Comparison of ENCODE assay signal across 20 mouse cellular contexts in genomic region chr8:45737266-45737665, GRCm38 (mm10).
DNase-seq lines count a peak whose midpoint lies in the region; ATAC-seq and TF ChIP-seq lines count a peak whose summit lies in the region.
"Had no signal": no experiment of that assay in that cellular context is flagged by ENCODE, and none has a peak within 500 bp of the region (broad histone marks: within the 10 kb centered on the region; RNA-seq: fewer than 3 reads in every experiment).

No protein-coding gene starts in this region.

- TF ChIP-seq CTCF in heart, adult 2 months (IDR thresholded peaks at IDR 0.05) = no peak

- H3K4me1 ChIP-seq in heart, adult 2 months (ENCODE audit: control insufficient read depth, insufficient read depth, low read length) = peaks cover 3% of the 10 kb centered on the region
- H3K4me1 ChIP-seq in heart, embryonic 12.5 days (replicated peaks) = peaks cover 30% of the 10 kb centered on the region
- peaks cover 32% of the 10 kb centered on the region for H3K4me1 ChIP-seq in heart, embryonic 16.5 days (ENCODE audit: control insufficient read depth, insufficient read depth, low read length)
- peaks cover 3% of the 10 kb centered on the region; the same call in 1 of the 2 replicates for H3K4me1 ChIP-seq in midbrain, embryonic 11.5 days (ENCODE audit: control insufficient read depth, insufficient read depth, low read length)
- H3K4me1 ChIP-seq: embryonic facial prominence, embryonic 13.5 days; hindbrain, embryonic 13.5 days had no signal

- ATAC-seq in heart, embryonic 12.5 days (ENCODE audit: insufficient number of reproducible peaks, low FRiP score) = no peak
- peak; percentile 49; the same call in 1 of the 2 replicates for ATAC-seq in heart, embryonic 16.5 days (replicated peaks; ENCODE audit: extremely low read depth, insufficient read depth, low FRiP score)
- ATAC-seq in midbrain, embryonic 11.5 days (ENCODE audit: low FRiP score) = no peak
- ATAC-seq: activated CD4-positive, CD25-positive, alpha-beta regulatory T cell, adult 4 months; forebrain, embryonic 13.5 days; forebrain, postnatal 0 days; hindbrain, postnatal 0 days had no signal

- no peak overlapping the region for H3K9ac ChIP-seq in heart, adult 2 months (ENCODE audit: low read depth, low read length)
- no peak overlapping the region for H3K9ac ChIP-seq in heart, embryonic 12.5 days
- no peak overlapping the region for H3K9ac ChIP-seq in heart, embryonic 16.5 days (ENCODE audit: low read length)
- no peak overlapping the region for H3K9ac ChIP-seq in midbrain, embryonic 11.5 days (ENCODE audit: low read length)
- H3K9ac ChIP-seq: embryonic facial prominence, embryonic 13.5 days; forebrain, embryonic 13.5 days; forebrain, postnatal 0 days; hindbrain, embryonic 13.5 days had no signal

- no peaks in the 10 kb centered on the region for H3K9me3 ChIP-seq in heart, embryonic 12.5 days (replicated peaks)
- no peaks in the 10 kb centered on the region for H3K9me3 ChIP-seq in heart, embryonic 16.5 days (replicated peaks; ENCODE audit: control insufficient read depth, low read length)
- H3K9me3 ChIP-seq in midbrain, embryonic 11.5 days (ENCODE audit: control insufficient read depth, low read length) = no peaks in the 10 kb centered on the region
- H3K9me3 ChIP-seq: embryonic facial prominence, embryonic 13.5 days; forebrain, embryonic 13.5 days; G1E; hindbrain, embryonic 13.5 days had no signal

- 0 out of 2 replicates have a peak, but pooled peaks cover 1% of the 10 kb centered on the region for H3K79me2 ChIP-seq in heart, adult 2 months (replicated peaks; ENCODE audit: control insufficient read depth, insufficient read depth, low read length)

- peaks cover 23% of the 10 kb centered on the region for H3K36me3 ChIP-seq in heart, adult 2 months (ENCODE audit: control insufficient read depth, insufficient read depth, low read length)
- H3K36me3 ChIP-seq in heart, embryonic 12.5 days = peaks cover 16% of the 10 kb centered on the region
- H3K36me3 ChIP-seq in heart, embryonic 16.5 days (ENCODE audit: control insufficient read depth, insufficient read depth) = peaks cover 4% of the 10 kb centered on the region
- no peaks in the 10 kb centered on the region for H3K36me3 ChIP-seq in midbrain, embryonic 11.5 days (ENCODE audit: control insufficient read depth, insufficient read depth, low read length)
- H3K36me3 ChIP-seq: embryonic facial prominence, embryonic 13.5 days; G1E had no signal

- no peak for TF ChIP-seq EP300 in heart, adult 2 months (IDR thresholded peaks at IDR 0.05; ENCODE audit: insufficient read depth, low read depth, low read length)

- DNase-seq in heart, adult 2 months = peak in 1 of 2 experiments; percentile 28
- DNase-seq in ES-CJ7 (ENCODE audit: low read depth, low spot score) = peak; percentile 42
- peak; percentile 3 for DNase-seq in R1 (ENCODE audit: low read depth, low spot score)
- no peak for DNase-seq in embryo, embryonic 10.5 days (ENCODE audit: low spot score)
- no peak for DNase-seq in midbrain, embryonic 11.5 days (ENCODE audit: low spot score, missing footprints)
- DNase-seq in gastrocnemius, postnatal 4 days (ENCODE audit: low spot score in 2 of 2) = no peak
- DNase-seq: adrenal gland, postnatal 14 days; cerebellum, adult 11-12 months; cerebellum, adult 9-10 months; forebrain, postnatal 0 days; gastrocnemius, postnatal 14 days; kidney, adult 11 months had no signal

- intact Hi-C loops in heart, adult 2 months (cut with DNase I) = no loop called here

- TF ChIP-seq POLR2A in heart, adult 2 months (IDR thresholded peaks at IDR 0.05; ENCODE audit: insufficient read depth, low read depth, low read length) = no peak

- H3K27ac ChIP-seq in heart, adult 2 months = peak overlapping the region; percentile 13
- no peak overlapping the region for H3K27ac ChIP-seq in heart, embryonic 12.5 days (ENCODE audit: poor library complexity, severe bottlenecking)
- peak overlapping the region; percentile 26 for H3K27ac ChIP-seq in heart, embryonic 16.5 days (ENCODE audit: low read length)
- no peak overlapping the region for H3K27ac ChIP-seq in midbrain, embryonic 11.5 days (ENCODE audit: low read depth, low read length)
- H3K27ac ChIP-seq: embryonic facial prominence, embryonic 13.5 days; forebrain, embryonic 13.5 days; hindbrain, embryonic 13.5 days; hindbrain, postnatal 0 days had no signal

- H3K4me3 ChIP-seq in heart, adult 2 months = no peak overlapping the region
- no peak overlapping the region for H3K4me3 ChIP-seq in heart, embryonic 12.5 days
- no peak overlapping the region for H3K4me3 ChIP-seq in heart, embryonic 16.5 days (ENCODE audit: low read length)
- H3K4me3 ChIP-seq in midbrain, embryonic 11.5 days (ENCODE audit: low read depth, low read length) = no peak overlapping the region
- H3K4me3 ChIP-seq: embryonic facial prominence, embryonic 13.5 days; forebrain, embryonic 13.5 days; hindbrain, embryonic 13.5 days had no signal

- H3K27me3 ChIP-seq in heart, adult 2 months (ENCODE audit: control insufficient read depth, insufficient read depth, low read length) = no peaks in the 10 kb centered on the region
- H3K27me3 ChIP-seq in heart, embryonic 12.5 days (replicated peaks) = no peaks in the 10 kb centered on the region
- H3K27me3 ChIP-seq in heart, embryonic 16.5 days (ENCODE audit: control insufficient read depth, insufficient read depth, low read length) = no peaks in the 10 kb centered on the region
- no peaks in the 10 kb centered on the region for H3K27me3 ChIP-seq in midbrain, embryonic 11.5 days (ENCODE audit: control insufficient read depth, insufficient read depth, low read length)
- H3K27me3 ChIP-seq: embryonic facial prominence, embryonic 13.5 days; forebrain, embryonic 13.5 days; hindbrain, embryonic 13.5 days had no signal

- no peak overlapping the region for H3K4me2 ChIP-seq in heart, embryonic 12.5 days
- H3K4me2 ChIP-seq in heart, embryonic 16.5 days (ENCODE audit: low read depth, low read length) = no peak overlapping the region
- no peak overlapping the region for H3K4me2 ChIP-seq in midbrain, embryonic 11.5 days
- H3K4me2 ChIP-seq: embryonic facial prominence, embryonic 13.5 days; forebrain, embryonic 13.5 days; hindbrain, embryonic 13.5 days had no signal

- 74% methylated on average over 2 of the region's 2 CpGs for WGBS in heart, adult 2 months
- 75% methylated on average over 2 of the region's 2 CpGs for WGBS in heart, embryonic 12.5 days
- WGBS in heart, embryonic 16.5 days = 61% methylated on average over 2 of the region's 2 CpGs
- 78% methylated on average over 2 of the region's 2 CpGs for WGBS in midbrain, embryonic 11.5 days

Comparison
In these comparisons a context has a peak if more than half of its experiments do, and no peak if none do; other contexts are left out.
1. H3K27ac ChIP-seq: peak in heart, adult 2 months (single experiment) and heart, embryonic 16.5 days (single experiment); none in heart, embryonic 12.5 days (single experiment) and midbrain, embryonic 11.5 days (single experiment).
2. DNase-seq: peak in ES-CJ7 (single experiment) and R1 (single experiment); none in embryo, embryonic 10.5 days (single experiment), midbrain, embryonic 11.5 days (single experiment) and gastrocnemius, postnatal 4 days (0 of 2).